Mouse (Mus musculus) frontal cortex, postnatal 10 days (tissue): ENCODE results near the gene Ppie.
A peak's percentile ranks its signal among the peaks of the same experiment; 100 is the strongest.
"Not testable (repeated sequence)": the region's sequence is repeated elsewhere in the genome, so short reads cannot be mapped to it uniquely, and the experiment has no call there.

Experiments
- DNase-seq, 2 experiments: peaks; one replicate each; pipeline ENCODE4 v3.0.0; 2022; ENCODE audit warnings: low spot score in 2 of 2, mixed read lengths in 1 of 2

The Ppie gene

DNA sequence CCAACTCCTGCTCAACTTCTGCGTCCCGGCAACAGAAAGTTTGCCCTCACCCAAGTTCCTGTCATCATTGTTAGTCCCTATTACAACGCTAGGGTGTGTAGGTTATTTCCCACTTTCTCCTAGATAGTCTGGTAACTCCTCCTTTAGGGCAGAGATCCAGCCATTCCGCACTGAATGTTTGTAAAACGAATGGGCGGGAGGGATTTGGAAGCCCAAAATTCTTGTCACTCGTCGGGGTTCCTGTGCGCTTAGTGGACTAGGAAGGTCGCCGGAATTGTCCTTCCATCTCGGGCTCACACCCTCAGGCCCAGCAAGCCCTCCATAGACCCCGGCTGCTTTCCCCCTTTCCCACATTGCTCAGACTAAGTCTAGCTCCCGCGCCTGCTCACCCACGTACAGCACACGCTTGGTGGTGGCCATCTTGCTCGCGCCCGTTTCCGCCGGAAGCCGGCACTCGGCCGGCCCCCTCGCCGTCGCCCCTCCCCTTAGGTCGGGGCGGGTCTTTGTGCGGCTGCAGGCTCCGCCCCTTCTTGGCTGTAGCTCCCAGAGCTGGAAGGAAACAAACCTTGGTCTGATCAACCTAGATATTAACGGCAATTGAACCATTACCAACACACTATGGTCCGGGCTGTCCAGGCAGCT, at the start of gene Ppie:
Ppie (minus strand) TSS at position 439 of the 642 bp plus-strand sequence.
- peak; percentile 31 to 67 for DNase-seq

DNA sequence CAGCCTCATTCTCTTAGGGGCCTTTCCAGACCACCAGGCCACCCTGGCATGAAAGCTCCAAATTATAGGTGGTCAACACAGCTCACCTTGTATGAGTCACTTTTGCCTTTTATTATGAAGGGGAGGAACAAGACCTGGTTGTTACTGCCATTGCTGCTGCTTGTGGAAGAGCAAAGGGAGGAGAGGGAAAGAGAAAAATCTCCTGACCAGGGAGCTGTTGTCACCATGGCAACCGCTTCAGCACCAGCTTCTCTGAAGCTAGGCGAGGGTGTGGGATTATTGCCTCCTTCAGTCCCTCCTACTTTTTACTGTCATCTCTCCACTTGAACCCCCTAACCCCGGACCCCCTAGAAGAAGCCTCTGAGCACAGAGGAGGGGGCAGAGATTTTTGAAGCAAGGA, 45.1 kb upstream of the Ppie start:
- no peak for DNase-seq

DNA sequence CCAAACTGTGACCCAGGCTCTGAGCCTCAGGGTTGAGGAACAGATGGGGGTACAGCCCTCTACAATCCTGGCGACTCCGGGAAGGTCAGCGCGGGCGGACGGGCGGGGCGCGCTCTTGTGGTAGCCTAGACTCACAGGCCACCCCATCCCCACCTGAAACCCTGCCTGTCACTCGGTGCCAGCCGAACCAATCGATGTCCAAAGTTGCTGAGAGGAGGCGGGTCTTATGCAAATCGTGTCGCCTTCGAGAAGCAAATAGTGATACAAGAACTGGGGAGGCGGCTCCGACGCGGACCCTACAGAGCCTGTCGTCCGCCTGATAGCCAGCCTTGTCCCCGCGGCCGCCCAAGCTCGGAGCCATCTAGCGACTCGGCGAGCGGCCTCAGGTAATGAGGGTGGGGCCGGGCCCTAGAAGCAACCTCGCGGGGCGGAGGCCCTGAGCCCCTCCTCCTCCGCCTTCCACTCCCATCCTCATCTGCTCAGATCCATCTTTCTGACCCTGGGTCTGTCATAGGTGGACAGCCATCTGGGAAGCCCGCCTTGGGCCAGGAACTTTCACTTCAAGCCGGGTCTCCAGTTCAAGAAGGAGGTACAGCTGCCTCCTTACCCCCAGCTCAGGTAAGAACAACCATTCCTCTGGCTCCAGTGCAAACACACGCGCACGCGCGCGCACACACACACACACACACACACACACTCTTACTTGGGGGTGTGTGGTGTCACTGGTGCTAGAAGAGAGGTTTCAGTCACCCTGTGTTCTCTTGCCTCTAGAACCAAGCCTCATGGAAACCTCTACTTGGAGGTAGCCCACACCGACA, 43.7 kb upstream of the Ppie start:
- peak; percentile 88 for DNase-seq

DNA sequence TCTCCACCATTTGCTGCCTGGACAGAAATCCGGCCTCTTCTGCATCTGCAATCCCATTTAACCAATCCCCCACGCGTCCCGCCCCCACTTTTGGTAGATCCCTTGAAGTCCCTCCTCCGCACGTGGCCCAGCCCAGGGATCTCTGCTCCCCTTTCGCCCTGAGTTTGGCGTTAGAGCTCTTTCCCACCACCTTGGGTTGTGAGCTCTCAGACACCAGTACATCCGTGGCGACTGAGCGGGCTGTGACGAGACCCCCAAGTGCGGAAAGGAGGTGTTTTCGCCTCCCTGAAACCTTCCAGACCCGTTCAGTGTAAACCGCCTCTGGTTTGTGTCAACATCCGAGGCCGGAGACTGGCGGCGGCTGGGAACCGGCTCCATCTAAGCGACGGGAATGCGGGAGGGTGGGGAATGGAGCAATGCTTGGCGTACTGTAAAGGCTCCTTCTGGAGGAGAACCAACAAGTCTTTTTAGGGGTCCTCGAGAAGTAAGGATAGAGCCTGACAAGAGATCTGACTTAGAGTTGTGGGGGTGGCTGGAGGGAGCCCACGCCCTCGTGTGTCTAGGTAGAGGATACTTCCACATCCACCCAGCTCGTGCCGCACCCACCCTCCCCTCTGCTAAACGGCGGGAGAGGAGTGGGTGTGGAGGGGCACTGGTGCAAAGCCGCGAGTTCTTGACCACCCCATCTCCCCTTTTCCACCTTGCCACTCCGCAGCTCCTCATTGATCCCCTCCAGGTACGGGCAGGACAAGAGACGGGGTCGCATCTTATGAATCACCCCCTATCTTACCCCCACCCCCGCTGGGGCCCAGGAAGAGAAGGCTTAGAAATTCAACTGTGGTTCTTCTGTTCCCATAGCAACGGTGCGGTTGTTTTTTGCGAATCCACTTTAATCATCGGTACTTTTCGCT, 42.8 kb upstream of the Ppie start, which contains the start of gene Hpcal4:
Hpcal4 (plus strand) TSS at position 900 of the 911 bp plus-strand sequence.
- DNase-seq: peak; percentile 48 to 57

DNA sequence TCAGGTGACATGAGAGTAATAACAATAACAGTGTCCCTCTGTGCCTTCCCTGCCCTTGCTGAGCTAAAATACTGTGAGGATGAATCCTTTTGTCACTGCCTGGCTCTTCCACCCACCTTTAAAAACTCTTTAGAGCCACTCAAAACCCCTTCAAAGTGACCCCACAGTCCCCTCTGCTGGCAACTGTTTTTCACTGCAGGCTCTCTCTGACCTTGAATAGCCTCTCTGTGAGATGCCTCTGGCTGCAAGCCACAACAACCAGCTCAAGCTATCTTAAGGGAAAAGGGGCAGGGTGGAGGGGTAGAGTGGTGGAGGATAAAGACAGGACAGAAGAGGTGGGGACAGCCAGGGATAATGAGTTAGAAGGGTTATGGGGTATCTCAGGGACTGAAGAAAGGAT, 32.1 kb upstream of the Ppie start:
- DNase-seq: no peak

DNA sequence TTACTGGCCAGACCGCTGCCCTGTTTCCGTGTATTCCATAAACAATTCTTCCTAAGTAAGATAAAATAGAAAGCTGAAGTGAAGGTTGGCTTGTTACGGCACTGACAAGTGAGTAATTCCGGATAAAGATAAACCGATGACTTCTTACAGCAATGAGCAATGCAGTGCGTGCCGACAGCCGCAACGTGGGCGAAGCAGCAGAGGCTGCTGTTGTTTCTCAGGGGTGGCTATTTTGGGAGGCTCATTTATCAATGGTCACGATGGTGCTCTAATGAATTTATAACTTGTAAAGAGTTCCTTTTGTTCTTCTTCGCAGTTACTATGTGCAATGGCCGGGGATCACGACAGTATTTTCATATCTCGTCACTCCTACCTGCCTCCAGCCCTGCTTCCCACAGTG, 24.4 kb upstream of the Ppie start:
- no peak for DNase-seq

DNA sequence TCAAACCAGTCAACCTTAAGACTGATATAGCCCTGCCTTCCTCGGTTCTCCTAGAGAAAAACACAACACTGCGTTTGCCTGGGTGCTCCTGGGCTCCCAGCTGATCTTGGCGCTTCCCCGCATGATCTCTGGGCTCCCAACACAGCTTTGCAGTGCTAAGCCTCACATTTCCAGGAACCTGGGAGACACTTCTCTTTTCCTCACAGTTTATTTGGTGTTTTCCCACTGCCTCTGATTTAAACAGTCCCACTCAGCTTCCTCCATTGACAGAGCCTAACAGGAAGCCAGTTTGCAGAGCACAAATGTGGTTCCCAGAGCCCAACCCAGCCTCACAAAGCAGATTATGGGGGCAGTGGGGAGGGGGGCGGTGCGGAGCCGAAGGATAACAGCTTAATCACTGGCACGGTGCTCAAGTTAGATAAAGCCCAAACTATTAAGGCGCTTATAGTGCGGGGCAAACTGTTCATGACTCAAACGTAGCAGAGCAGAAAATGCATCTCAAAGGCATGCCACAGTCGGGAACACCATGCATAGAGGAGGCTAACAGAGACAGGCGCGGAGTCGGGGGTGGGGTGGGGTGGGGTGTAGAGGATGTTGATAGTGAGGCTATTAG, 22.7 kb upstream of the Ppie start:
- no peak for DNase-seq

DNA sequence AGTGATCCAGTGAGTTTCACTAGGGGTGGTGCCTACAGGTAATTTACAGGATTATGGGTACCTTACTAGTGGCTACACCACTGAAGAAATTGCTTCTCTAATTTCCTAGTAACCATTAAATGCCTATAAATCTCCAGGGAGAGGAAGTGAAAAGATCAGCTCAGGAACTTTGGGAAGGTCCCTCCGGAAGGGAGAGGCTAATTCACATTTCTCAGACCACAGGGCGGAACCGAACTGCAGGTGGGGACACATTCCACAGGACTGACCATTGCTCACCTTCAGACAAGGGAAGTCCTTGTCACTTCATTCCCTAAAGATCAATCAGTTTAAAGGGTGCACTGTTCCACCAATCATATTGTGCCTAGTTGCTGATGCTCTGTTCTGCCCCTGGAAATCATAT, 21.5 kb upstream of the Ppie start:
- not testable (repeated sequence) for DNase-seq

DNA sequence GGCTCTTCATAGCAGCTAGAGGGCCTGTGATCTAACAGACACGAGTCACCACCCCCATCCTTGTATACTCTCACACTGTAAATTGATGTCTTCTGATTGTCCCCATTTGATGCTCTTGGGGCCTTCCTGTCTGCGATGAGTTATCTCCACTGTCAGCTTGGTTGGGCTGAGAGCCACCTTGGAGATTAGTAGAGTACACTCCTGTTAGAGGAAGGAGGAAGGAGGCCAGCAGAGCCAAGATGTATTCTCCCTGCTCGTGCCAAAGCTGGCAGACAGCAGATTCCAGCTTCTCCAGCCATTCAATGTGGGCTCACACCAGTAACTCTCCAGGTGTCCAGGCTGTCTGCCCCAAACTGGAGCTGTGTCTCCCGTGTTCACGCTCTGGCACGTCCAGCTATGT, 20.8 kb upstream of the Ppie start:
- DNase-seq: no peak

DNA sequence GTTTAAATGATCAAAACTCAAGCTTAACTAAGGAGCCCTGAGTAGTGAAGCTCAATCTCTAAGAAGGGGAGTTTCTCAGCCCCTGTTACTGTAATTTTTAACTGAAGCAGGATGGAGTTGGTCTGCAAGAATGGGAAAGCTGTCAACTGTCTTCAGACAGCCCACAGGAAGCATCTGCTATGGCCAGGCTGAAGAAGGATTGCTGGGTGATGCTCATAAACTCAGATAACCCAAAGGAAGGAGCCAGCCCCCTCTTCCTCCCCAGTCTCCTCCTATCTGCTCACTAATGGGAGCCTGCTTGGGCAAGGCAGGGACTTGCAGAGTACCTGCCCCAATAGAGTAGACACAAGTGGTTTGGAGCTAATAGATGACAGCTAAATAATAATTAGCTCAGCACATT, 16.1 kb upstream of the Ppie start:
- no peak for DNase-seq

DNA sequence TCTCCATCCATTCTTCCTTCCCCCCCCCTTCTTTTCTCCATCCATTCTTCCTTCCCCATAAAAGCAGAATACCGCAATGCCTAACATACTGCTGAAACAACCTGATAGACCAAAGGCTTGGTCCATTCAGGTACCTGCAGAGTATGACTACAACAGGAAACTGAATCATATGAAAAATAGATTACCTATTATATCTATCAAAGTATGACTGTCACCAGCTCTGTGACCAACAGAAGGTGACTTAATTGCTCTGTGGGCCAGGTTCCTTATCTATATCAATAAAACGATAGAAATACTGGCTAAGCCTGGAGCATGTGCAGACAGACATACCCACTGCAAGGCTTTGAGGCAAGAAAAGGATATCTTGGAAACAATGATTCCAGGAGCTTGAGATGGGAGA, 15.7 kb upstream of the Ppie start:
- DNase-seq: no peak

DNA sequence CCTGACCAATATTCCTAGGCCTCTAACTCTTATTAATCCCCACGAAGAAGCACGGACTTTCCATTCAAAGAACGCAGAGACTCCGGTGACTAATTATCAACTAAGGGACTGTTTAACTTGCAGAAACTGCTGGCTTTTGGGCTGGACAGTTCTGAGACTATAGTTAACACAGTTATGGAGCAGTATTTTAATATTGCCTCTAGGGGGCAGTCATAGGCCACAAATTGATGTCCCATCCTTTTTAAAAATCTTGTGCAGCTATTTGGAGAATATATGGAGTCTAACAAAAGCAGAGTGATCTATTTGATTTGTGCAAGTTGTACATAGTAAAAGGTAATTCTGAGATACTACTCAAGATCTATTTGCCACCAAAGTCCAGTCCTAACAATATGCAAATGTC, 15.3 kb upstream of the Ppie start:
- DNase-seq: no peak

DNA sequence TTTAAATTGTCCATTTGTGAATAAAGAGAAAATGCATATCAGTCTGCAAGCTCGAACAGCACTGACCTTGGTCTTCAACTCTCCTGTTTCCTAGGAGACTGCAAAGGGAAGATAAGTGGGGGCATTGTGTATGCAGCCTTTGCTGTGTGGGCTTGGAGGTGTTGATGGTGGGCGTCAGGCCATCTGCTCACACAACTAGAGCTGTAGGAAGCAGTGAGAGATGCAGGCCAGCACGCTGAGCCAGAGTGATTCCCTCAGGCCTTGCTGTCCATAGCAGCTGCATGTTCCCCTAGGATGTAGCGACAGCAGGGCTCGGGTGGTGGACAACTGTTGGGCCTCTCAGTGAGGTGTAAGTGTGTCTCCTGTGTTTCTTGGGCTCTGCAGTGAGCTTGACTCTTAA, 13.2 kb upstream of the Ppie start:
- peak; percentile 57 to 70 for DNase-seq

DNA sequence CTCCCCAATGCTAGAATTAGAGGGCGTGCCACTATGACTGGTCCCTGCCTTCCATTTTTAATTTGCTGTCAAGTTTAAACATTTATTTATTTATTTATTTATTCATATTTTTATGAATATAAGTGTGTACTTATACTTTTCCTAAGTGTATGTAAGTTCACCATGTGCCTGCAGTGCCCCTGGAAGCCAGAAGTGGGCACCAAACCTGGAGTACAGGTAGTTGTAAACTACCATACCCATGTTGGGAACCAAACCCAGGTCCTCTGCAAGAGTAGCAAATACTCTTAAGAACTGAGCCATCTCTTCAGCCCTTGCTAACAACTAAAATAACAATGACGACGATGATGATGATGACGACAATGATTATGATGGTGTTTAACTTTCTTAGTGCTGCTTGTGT, 12.3 kb upstream of the Ppie start:
- no peak for DNase-seq

DNA sequence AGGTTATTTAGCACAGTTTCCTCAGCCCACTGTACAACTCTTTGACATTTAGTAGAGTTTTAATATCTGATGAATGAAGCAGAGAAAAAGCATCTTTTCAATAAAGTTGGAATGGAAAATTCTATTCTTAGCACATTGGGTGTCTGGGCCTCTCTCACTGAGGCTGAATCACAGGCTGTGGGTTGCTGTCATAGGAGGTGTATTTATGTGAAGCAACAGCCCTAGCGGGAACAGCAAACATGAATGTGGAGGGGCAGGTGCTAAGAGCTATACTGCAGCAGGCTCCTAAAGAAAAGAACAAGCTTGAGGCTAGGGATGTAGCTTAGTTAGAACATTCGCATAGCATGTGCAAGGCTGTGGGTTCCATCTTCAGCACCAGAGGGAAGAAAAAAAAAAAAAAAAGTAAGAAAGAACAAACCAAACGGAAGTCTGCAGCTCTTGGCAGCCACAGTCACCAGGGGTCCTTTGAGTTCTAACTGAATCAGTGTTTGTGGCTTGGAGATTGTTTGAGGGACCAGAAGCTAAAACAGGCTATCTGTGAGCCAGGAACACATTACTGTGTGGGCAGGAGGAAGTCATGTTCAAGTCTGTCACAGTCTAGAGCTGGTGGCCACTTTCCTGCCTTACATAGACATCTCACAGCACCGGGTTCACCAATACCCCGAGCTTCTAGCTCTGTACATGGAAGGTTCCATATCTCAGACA, 7.8 kb upstream of the Ppie start:
- no peak for DNase-seq

DNA sequence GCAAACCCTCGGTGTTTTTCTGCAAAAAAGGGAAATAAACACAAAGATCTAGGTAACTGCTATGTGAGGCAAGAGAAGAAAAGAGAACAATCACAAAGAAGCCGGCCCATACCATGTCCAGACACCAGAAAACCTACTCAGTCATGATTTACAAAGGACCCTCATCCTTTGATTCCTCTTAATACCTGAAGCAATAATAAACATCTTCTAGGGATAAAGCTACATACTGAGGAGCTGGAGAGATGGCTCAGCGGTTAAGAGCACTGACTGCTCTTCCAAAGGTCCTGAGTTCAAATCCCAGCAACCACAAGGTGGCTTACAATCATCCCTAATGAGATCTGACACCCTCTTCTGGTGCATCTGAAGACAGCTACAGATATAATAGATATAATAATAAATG, 2.2 kb downstream of the Ppie start:
- no peak for DNase-seq

DNA sequence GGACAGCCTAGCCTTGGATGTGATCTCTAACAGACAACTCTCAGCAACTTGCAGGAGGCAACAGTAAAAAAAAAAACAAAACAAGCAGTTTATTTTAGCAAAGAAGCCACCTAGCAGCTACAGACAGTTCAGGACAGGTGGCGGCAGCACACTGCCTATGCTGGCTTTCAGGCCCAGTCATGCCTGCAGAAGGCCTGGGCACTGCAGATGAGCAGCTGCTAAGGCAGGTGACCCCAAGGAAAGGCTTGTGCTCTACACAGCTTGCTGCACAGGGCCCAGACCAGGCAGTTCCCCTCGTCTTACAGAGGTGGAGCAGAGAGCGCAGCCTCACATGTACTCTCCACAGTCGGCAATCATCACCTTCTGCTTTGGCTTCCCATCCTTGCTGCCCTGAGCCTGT, 12.7 kb downstream of the Ppie start:
- DNase-seq: no peak

DNA sequence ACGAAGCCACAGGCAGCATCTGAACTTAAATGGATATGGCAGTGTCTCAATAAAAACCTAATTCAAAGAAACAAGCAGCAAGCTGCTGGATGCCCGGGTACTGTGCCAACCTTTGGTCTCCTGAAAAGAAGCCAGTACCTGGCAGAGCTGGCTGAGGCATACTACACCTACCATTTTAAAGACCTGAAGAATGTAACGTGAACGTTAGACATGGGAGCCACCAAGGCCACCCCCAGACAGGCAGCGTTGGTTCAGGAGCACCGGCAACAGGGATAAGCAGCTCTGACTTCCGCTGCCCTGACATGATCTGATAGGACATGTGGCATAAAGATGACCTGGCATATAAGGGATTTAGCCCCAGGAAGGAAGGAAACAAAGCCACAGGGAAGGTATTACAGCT, 13.1 kb downstream of the Ppie start:
- no peak for DNase-seq

DNA sequence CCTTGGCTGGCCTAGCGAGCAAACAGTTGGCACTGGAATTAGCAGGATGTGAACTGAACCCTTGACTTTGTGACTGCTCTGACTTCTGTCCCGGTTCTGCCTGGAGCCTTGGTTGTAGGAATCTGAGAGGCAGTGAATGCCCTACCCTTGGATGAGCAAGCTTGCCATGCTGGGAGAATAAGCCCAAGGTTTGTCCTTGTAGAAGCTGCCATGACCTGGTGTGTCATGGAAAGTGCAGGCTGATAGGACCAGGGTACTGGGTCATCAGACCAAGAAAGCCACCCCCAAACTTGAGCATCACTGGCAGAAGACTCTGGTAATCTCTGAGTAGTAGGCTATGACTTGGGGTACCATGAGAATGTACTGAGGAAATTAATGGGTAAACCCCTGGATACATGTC, 18.5 kb downstream of the Ppie start:
- DNase-seq: no peak

DNA sequence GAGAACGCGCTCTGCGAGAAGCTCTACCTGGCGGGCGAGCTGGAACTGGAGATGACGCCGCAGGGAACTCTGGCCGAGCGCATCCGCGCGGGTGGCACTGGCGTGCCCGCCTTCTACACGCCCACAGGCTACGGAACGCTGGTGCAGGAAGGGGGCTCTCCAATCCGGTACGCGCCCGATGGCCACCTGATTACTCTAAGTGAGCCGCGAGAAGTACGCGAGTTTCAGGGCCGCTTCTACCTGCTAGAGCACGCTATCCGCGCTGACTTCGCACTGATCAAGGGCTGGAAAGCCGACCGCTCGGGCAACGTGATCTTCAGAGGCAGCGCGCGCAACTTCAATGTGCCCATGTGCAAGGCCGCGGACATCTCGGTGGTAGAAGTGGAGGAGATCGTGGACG, 23.1 kb downstream of the Ppie start:
- DNase-seq: not testable (repeated sequence)

DNA sequence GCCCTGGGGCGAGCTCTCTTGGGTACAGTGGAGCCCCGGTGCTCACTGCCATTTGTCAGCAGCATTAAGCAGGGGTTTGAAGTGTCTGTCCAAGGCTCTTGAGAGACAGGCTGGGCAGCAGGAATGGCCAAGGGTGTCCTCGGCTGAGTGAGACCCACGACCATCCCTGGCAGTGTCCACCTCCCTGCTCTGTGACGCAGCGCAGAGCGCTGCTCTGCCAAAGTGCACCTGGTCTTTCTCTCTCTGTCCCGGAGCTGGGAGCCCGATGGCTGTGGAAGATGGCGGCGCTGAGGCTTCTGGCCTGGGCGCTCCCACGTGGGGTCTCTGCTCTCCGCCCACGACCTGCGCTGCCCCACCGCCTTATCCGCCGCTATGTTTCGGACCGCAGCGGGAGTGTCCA, 23.7 kb downstream of the Ppie start, which contains the start of gene Oxct2b:
Oxct2b (plus strand) TSS at position 256 of the 400 bp plus-strand sequence.
- no peak for DNase-seq
